Comparison of ENCODE assay signal across 12 mouse cellular contexts in the genomic region with DNA sequence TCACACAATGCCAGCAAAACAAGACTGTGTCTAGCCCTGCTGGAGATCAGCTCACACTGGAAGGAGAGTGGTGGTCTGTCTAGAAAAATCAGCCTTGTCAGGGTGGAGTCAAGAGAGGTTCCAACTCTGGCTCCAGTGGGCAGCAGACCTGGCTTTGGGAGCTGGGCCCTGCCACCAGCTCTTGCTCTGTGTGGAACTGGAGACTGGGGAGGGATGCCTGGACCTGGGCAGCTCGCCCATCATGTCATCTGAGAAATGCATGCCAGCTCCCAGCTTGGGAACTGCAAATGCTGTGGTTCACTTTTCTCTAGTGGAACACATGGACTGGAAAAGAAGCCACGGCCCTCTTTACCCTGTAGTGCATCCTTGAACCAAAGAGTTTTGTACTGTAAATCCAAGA. TPM values are rescaled to one million over a fixed set of nuclear protein-coding genes. Genes with fewer than 3 reads are reported as not detected.
DNase-seq lines count a peak whose midpoint lies in the region; ATAC-seq lines count a peak whose summit lies in the region.
"Had no signal": no experiment of that assay in that cellular context is flagged by ENCODE, and none has a peak within 500 bp of the region (broad histone marks: within the 10 kb centered on the region; RNA-seq: fewer than 3 reads in every experiment).

No protein-coding gene starts in this region.

- intact Hi-C loops in gastrocnemius, postnatal 36 days (cut with DNase I): no loop called here

- H3K4me1 ChIP-seq in midbrain, embryonic 11.5 days (ENCODE audit: control insufficient read depth, insufficient read depth, low read length): no peaks in the 10 kb centered on the region
- no peaks in the 10 kb centered on the region for H3K4me1 ChIP-seq in midbrain, embryonic 15.5 days
- no peaks in the 10 kb centered on the region for H3K4me1 ChIP-seq in kidney, embryonic 15.5 days
- H3K4me1 ChIP-seq: embryonic facial prominence, embryonic 15.5 days; lung, embryonic 15.5 days; neural tube, embryonic 12.5 days had no signal

- H3K9ac ChIP-seq in midbrain, embryonic 11.5 days (ENCODE audit: low read length): no peak overlapping the region
- no peak overlapping the region for H3K9ac ChIP-seq in midbrain, embryonic 15.5 days
- H3K9ac ChIP-seq in kidney, embryonic 15.5 days: no peak overlapping the region
- H3K9ac ChIP-seq: embryonic facial prominence, embryonic 15.5 days; lung, embryonic 15.5 days; neural tube, embryonic 12.5 days had no signal

- 79% methylated on average over 2 of the region's 2 CpGs for WGBS in midbrain, embryonic 11.5 days
- WGBS in midbrain, embryonic 15.5 days: 63% methylated on average over 2 of the region's 2 CpGs
- 67% methylated on average over 2 of the region's 2 CpGs for WGBS in kidney, embryonic 15.5 days

- H3K27me3 ChIP-seq in midbrain, embryonic 11.5 days (ENCODE audit: control insufficient read depth, insufficient read depth, low read length): no peaks in the 10 kb centered on the region
- H3K27me3 ChIP-seq in midbrain, embryonic 15.5 days (replicated peaks): no peaks in the 10 kb centered on the region
- no peaks in the 10 kb centered on the region for H3K27me3 ChIP-seq in kidney, embryonic 15.5 days
- H3K27me3 ChIP-seq: embryonic facial prominence, embryonic 15.5 days; lung, embryonic 15.5 days; neural tube, embryonic 12.5 days had no signal

- no peak overlapping the region for H3K27ac ChIP-seq in midbrain, embryonic 11.5 days (ENCODE audit: low read depth, low read length)
- no peak overlapping the region for H3K27ac ChIP-seq in midbrain, embryonic 15.5 days
- H3K27ac ChIP-seq in kidney, embryonic 15.5 days: no peak overlapping the region
- H3K27ac ChIP-seq: embryonic facial prominence, embryonic 15.5 days; lung, embryonic 15.5 days; neural tube, embryonic 12.5 days had no signal

- no peaks in the 10 kb centered on the region for H3K9me3 ChIP-seq in midbrain, embryonic 11.5 days (ENCODE audit: control insufficient read depth, low read length)
- no peaks in the 10 kb centered on the region for H3K9me3 ChIP-seq in midbrain, embryonic 15.5 days
- no peaks in the 10 kb centered on the region for H3K9me3 ChIP-seq in kidney, embryonic 15.5 days (replicated peaks)
- H3K9me3 ChIP-seq: embryonic facial prominence, embryonic 15.5 days; lung, embryonic 15.5 days; neural tube, embryonic 12.5 days had no signal

- no peaks in the 10 kb centered on the region for H3K36me3 ChIP-seq in midbrain, embryonic 11.5 days (ENCODE audit: control insufficient read depth, insufficient read depth, low read length)
- H3K36me3 ChIP-seq in midbrain, embryonic 15.5 days (replicated peaks): no peaks in the 10 kb centered on the region
- no peaks in the 10 kb centered on the region for H3K36me3 ChIP-seq in kidney, embryonic 15.5 days
- H3K36me3 ChIP-seq: embryonic facial prominence, embryonic 15.5 days; lung, embryonic 15.5 days; neural tube, embryonic 12.5 days had no signal

- 0 out of 2 replicates have a peak, but pooled peaks have one; percentile 35 for ATAC-seq in midbrain, embryonic 11.5 days (ENCODE audit: low FRiP score)
- no peak for ATAC-seq in midbrain, embryonic 15.5 days (replicated peaks)
- no peak for ATAC-seq in kidney, embryonic 15.5 days (replicated peaks; ENCODE audit: low FRiP score)

- peak; percentile 35 for DNase-seq in adrenal gland, postnatal 25 days
- DNase-seq in adrenal gland, adult 8-10 months: no peak
- no peak for DNase-seq in midbrain, embryonic 11.5 days (ENCODE audit: low spot score, missing footprints)
- peak; percentile 75 for DNase-seq in cerebellum, adult 9-11 months
- peak; percentile 49 to 56 for DNase-seq in gastrocnemius, postnatal 36 days
- DNase-seq in thymus, postnatal 10 days (ENCODE audit: low spot score in 2 of 2): no peak
- DNase-seq: kidney, adult 18-20 months had no signal

- H3K4me2 ChIP-seq in midbrain, embryonic 11.5 days: no peak overlapping the region
- no peak overlapping the region for H3K4me2 ChIP-seq in midbrain, embryonic 15.5 days
- no peak overlapping the region for H3K4me2 ChIP-seq in kidney, embryonic 15.5 days
- H3K4me2 ChIP-seq: embryonic facial prominence, embryonic 15.5 days; lung, embryonic 15.5 days; neural tube, embryonic 12.5 days had no signal

- H3K4me3 ChIP-seq in midbrain, embryonic 11.5 days (ENCODE audit: low read depth, low read length): no peak overlapping the region
- no peak overlapping the region for H3K4me3 ChIP-seq in midbrain, embryonic 15.5 days
- H3K4me3 ChIP-seq in kidney, embryonic 15.5 days (replicated peaks): no peak overlapping the region
- H3K4me3 ChIP-seq: embryonic facial prominence, embryonic 15.5 days; lung, embryonic 15.5 days; neural tube, embryonic 12.5 days had no signal

RNA-seq across cellular contexts. Expression of gene Fbln5, which starts 8.3 kb away (rescaled TPM):
- 50.9 and 55.6 TPM in 2 replicates for total RNA-seq in adrenal gland, postnatal 25 days (2021)
- 10 to 100 TPM; 37.6 to 66.7 (median 58.3) TPM for total RNA-seq in adrenal gland, adult 8-10 months (2022)
- 14.5 and 17.2 TPM in 2 replicates for polyA plus RNA-seq in midbrain, embryonic 11.5 days (2014; fragmentation: Nextera tagmentation; extraction: Ambion mirVana)
- polyA plus RNA-seq in midbrain, embryonic 15.5 days (2015; fragmentation: Nextera tagmentation; extraction: Ambion mirVana): 10.1 and 11.6 TPM in 2 replicates
- 10 to 100 TPM; 15.2 to 16.0 TPM for total RNA-seq in gastrocnemius, postnatal 36 days (2021)
- 111 and 112 TPM in 2 replicates for polyA plus RNA-seq in kidney, embryonic 15.5 days (2015; fragmentation: Nextera tagmentation; extraction: Ambion mirVana)

Comparison
In these comparisons a context has a peak if more than half of its experiments do, and no peak if none do; other contexts are left out.
1. DNase-seq: peak in adrenal gland, postnatal 25 days (single experiment), cerebellum, adult 9-11 months (single experiment) and gastrocnemius, postnatal 36 days (2 of 2); none in adrenal gland, adult 8-10 months (single experiment), midbrain, embryonic 11.5 days (single experiment) and thymus, postnatal 10 days (0 of 2).